26 mouse cellular contexts compared by ENCODE assay signal in genomic region chr10:118053037-118053436, GRCm38 (mm10).
A peak's percentile ranks its signal among the peaks of the same experiment; 100 is the strongest.
DNase-seq lines count a peak whose midpoint lies in the region; ATAC-seq lines count a peak whose summit lies in the region.
"Had no signal": no experiment of that assay in that cellular context is flagged by ENCODE, and none has a peak within 500 bp of the region (broad histone marks: within the 10 kb centered on the region; RNA-seq: fewer than 3 reads in every experiment).

No protein-coding gene starts in this region.

- H3K4me3 ChIP-seq in forebrain, embryonic 11.5 days (ENCODE audit: low read depth, low read length): no peak overlapping the region
- no peak overlapping the region for H3K4me3 ChIP-seq in forebrain, embryonic 16.5 days (replicated peaks; ENCODE audit: low read length)
- H3K4me3 ChIP-seq in brown adipose tissue, adult 24 weeks (ENCODE audit: insufficient read depth, low read depth, low read length): no peak overlapping the region
- H3K4me3 ChIP-seq: embryonic facial prominence, embryonic 12.5 days; forebrain, embryonic 12.5 days; hindbrain, embryonic 12.5 days had no signal

- no peak for ATAC-seq in forebrain, embryonic 11.5 days (replicated peaks; ENCODE audit: low FRiP score)
- no peak for ATAC-seq in forebrain, embryonic 16.5 days
- peak; percentile 26 for ATAC-seq in megakaryocyte progenitor cell, adult 5-6 weeks (replicated peaks; ENCODE audit: poor library complexity)
- ATAC-seq: activated CD4-positive, CD25-positive, alpha-beta regulatory T cell, adult 4 months; CD4-positive, CD25-positive, alpha-beta regulatory T cell, adult 4 months; forebrain, postnatal 0 days; hindbrain, embryonic 16.5 days; inflammation-experienced regulatory T-cells, adult 6 months; Patski had no signal

- DNase-seq in forebrain, embryonic 11.5 days (ENCODE audit: low spot score): peak; percentile 6
- no peak for DNase-seq in kidney, adult 11 months
- no peak for DNase-seq in yolk sac, embryonic 10.5 days (ENCODE audit: low spot score)
- DNase-seq in adrenal gland, postnatal 4 days (ENCODE audit: low spot score in 2 of 2): no peak
- DNase-seq: adrenal gland, adult 2 months; adrenal gland, postnatal 25 days; B cell, adult 2 months; cerebellum, adult 11-12 months; cerebellum, adult 9-10 months; cerebellum, postnatal 25 days; forebrain, postnatal 0 days; gastrocnemius, postnatal 14 days; heart, postnatal 10 days; heart, postnatal 4 days had no signal

- no peak overlapping the region for H3K27ac ChIP-seq in forebrain, embryonic 11.5 days (ENCODE audit: low read depth, low read length)
- H3K27ac ChIP-seq in forebrain, embryonic 16.5 days (ENCODE audit: low read length): no peak overlapping the region
- peak overlapping the region; percentile 57 for H3K27ac ChIP-seq in brown adipose tissue, adult 24 weeks (replicated peaks; ENCODE audit: low read depth, low read length)
- H3K27ac ChIP-seq: embryonic facial prominence, embryonic 12.5 days; forebrain, embryonic 12.5 days; hindbrain, embryonic 12.5 days had no signal

- H3K9ac ChIP-seq in forebrain, embryonic 11.5 days (ENCODE audit: low read length): no peak overlapping the region
- no peak overlapping the region for H3K9ac ChIP-seq in forebrain, embryonic 16.5 days (replicated peaks; ENCODE audit: low read depth, low read length)
- H3K9ac ChIP-seq: embryonic facial prominence, embryonic 12.5 days; forebrain, embryonic 12.5 days; forebrain, postnatal 0 days; hindbrain, embryonic 12.5 days had no signal

- no peaks in the 10 kb centered on the region for H3K9me3 ChIP-seq in forebrain, embryonic 11.5 days (ENCODE audit: control insufficient read depth, low read length)
- no peaks in the 10 kb centered on the region for H3K9me3 ChIP-seq in forebrain, embryonic 16.5 days (ENCODE audit: control insufficient read depth, low read length)
- H3K9me3 ChIP-seq: embryonic facial prominence, embryonic 12.5 days; forebrain, embryonic 12.5 days had no signal

- H3K27me3 ChIP-seq in forebrain, embryonic 11.5 days (ENCODE audit: control insufficient read depth, insufficient read depth, low read length): no peaks in the 10 kb centered on the region
- H3K27me3 ChIP-seq in forebrain, embryonic 16.5 days (replicated peaks; ENCODE audit: control insufficient read depth, insufficient read depth, low read length): no peaks in the 10 kb centered on the region
- H3K27me3 ChIP-seq: embryonic facial prominence, embryonic 12.5 days; hindbrain, embryonic 12.5 days; Patski had no signal

- no peaks in the 10 kb centered on the region for H3K4me1 ChIP-seq in forebrain, embryonic 11.5 days (replicated peaks; ENCODE audit: control insufficient read depth, insufficient read depth, low read length)
- H3K4me1 ChIP-seq in forebrain, embryonic 16.5 days (replicated peaks; ENCODE audit: control insufficient read depth, insufficient read depth, low read length): no peaks in the 10 kb centered on the region; the same call in 1 of the 2 replicates
- H3K4me1 ChIP-seq in brown adipose tissue, adult 24 weeks (ENCODE audit: control insufficient read depth, insufficient read depth, insufficient read length, low read length): peaks cover 7% of the 10 kb centered on the region; the same call in 1 of the 2 replicates
- H3K4me1 ChIP-seq: embryonic facial prominence, embryonic 12.5 days; hindbrain, embryonic 12.5 days had no signal

- H3K36me3 ChIP-seq in forebrain, embryonic 11.5 days (ENCODE audit: control insufficient read depth, insufficient read depth, low read length): no peaks in the 10 kb centered on the region
- no peaks in the 10 kb centered on the region for H3K36me3 ChIP-seq in forebrain, embryonic 16.5 days (ENCODE audit: control insufficient read depth, insufficient read depth)
- H3K36me3 ChIP-seq: embryonic facial prominence, embryonic 12.5 days; forebrain, embryonic 12.5 days; G1E; hindbrain, embryonic 12.5 days had no signal

- H3K4me2 ChIP-seq in forebrain, embryonic 11.5 days (ENCODE audit: low read depth, low read length, severe bottlenecking): no peak overlapping the region
- no peak overlapping the region for H3K4me2 ChIP-seq in forebrain, embryonic 16.5 days (ENCODE audit: low read length)
- H3K4me2 ChIP-seq: embryonic facial prominence, embryonic 12.5 days; forebrain, embryonic 12.5 days; hindbrain, embryonic 12.5 days had no signal

- WGBS in forebrain, embryonic 11.5 days: 89% methylated on average over 5 of the region's 5 CpGs
- 95% methylated on average over 5 of the region's 5 CpGs for WGBS in forebrain, embryonic 16.5 days
